Mouse (Mus musculus): ENCODE data around the gene Six2.

DNA sequence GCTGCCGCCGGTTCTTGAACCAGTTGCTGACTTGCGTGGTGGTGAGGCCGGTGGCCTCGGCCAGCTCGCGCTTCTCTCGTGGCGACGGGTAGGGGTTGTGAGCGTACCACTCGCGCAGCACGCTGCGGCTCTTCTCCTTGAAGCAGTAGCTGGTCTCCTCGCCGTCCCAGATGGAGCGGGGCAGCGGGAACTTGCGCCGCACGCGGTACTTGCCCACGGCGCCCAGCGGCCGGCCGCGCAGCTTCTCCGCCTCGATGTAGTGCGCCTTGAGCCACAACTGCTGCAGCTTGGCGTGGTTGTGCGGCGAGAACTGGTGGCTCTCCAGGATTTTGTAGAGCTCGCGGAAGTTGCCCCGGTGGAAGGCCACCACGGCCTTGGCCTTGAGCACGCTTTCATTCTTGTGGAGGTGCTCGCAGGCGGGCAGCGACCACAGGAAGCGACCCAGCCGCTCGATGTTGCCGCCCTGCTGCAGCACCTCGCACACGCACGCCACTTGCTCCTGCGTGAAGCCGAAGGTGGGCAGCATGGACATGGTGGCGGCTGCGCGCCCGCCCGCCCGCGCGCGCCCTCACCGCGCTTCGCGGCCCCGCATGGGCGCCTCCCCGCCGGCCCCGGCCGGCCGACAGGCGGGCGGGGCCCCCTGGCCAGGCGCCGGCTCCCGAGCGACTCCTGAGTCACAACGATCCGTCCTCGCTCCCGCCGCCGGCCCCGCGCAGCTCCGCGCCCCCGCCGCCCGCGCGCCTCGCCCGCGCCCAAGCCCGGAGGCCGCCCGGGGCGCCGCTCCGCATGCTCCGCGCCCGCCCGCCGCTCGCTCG, 446 bp downstream of the Six2 start:
- TF ChIP-seq CTCF (IDR thresholded peaks at IDR 0.05; ENCODE audit: control insufficient read depth, insufficient read depth, insufficient replicate concordance, low read depth, low read length) (no peak), POLR2A (IDR thresholded peaks at IDR 0.05; ENCODE audit: control insufficient read depth, low read depth, low read length) (no peak)

Measured in testis, adult 2 months (tissue).